Mouse (Mus musculus): Measurements from ENCODE around the gene Hspa8. TPM values are rescaled to one million over a fixed set of nuclear protein-coding genes. Genes with fewer than 3 reads are reported as not detected.
A peak's percentile ranks its signal among the peaks of the same experiment; 100 is the strongest.
"Not testable (repeated sequence)": the region's sequence is repeated elsewhere in the genome, so short reads cannot be mapped to it uniquely, and the experiment has no call there.

The Hspa8 gene
- polyA plus RNA-seq, 1 experiment from 2014 or later = 3,036 TPM

GRCm38 (mm10) chr9:40802533-40802875, 1.7 kb downstream of the Hspa8 start:
- peaks cover 27% of the 10 kb centered on the region for H3K4me1 ChIP-seq (ENCODE audit: control insufficient read depth, insufficient read depth, low read length)
- H3K4me3 ChIP-seq (ENCODE audit: low read length) = peak overlapping the region; percentile 97
- not testable (repeated sequence) for H3K27ac ChIP-seq (ENCODE audit: low read depth, low read length); H3K27me3 ChIP-seq (ENCODE audit: control insufficient read depth, insufficient read depth, low read length); ATAC-seq (ENCODE audit: low FRiP score, low TSS enrichment); H3K9me3 ChIP-seq (ENCODE audit: control insufficient read depth, low read length)
- H3K36me3 ChIP-seq (ENCODE audit: control insufficient read depth, insufficient read depth, low read length) = peaks cover 46% of the 10 kb centered on the region
- WGBS = 4% methylated on average over 8 of the region's 8 CpGs
- H3K4me2 ChIP-seq (replicated peaks; ENCODE audit: low read depth, low read length) = peak overlapping the region; percentile 62
- peak overlapping the region; percentile 100 for H3K9ac ChIP-seq (ENCODE audit: low read depth, low read length)

GRCm38 (mm10) chr9:40804576-40804975, 3.8 kb downstream of the Hspa8 start:
- H3K27me3 ChIP-seq (ENCODE audit: control insufficient read depth, insufficient read depth, low read length); H3K27ac ChIP-seq (ENCODE audit: low read depth, low read length); H3K4me3 ChIP-seq (ENCODE audit: low read length); H3K9me3 ChIP-seq (ENCODE audit: control insufficient read depth, low read length); H3K9ac ChIP-seq (ENCODE audit: low read depth, low read length); ATAC-seq (ENCODE audit: low FRiP score, low TSS enrichment): not testable (repeated sequence)
- H3K4me2 ChIP-seq (replicated peaks; ENCODE audit: low read depth, low read length) = peak overlapping the region; percentile 53; the same call in 1 of the 2 replicates
- H3K36me3 ChIP-seq (ENCODE audit: control insufficient read depth, insufficient read depth, low read length) = peaks cover 46% of the 10 kb centered on the region
- WGBS = 59% methylated on average over 3 of the region's 3 CpGs
- peaks cover 12% of the 10 kb centered on the region for H3K4me1 ChIP-seq (ENCODE audit: control insufficient read depth, insufficient read depth, low read length)

- ATAC-seq (ENCODE audit: low FRiP score, low TSS enrichment) = no peak
- peaks cover 46% of the 10 kb centered on the region for H3K36me3 ChIP-seq (ENCODE audit: control insufficient read depth, insufficient read depth, low read length)
- H3K27me3 ChIP-seq (ENCODE audit: control insufficient read depth, insufficient read depth, low read length) = no peaks in the 10 kb centered on the region
- peak overlapping the region; percentile 42; the same call in 1 of the 2 replicates for H3K9ac ChIP-seq (ENCODE audit: low read depth, low read length)
- H3K4me2 ChIP-seq (replicated peaks; ENCODE audit: low read depth, low read length) = peak overlapping the region; percentile 2; the same call in 1 of the 2 replicates
- peaks cover 12% of the 10 kb centered on the region; the same call in 1 of the 2 replicates for H3K4me1 ChIP-seq (ENCODE audit: control insufficient read depth, insufficient read depth, low read length)
- peak overlapping the region; percentile 0; the same call in 1 of the 2 replicates for H3K4me3 ChIP-seq (ENCODE audit: low read length)
- WGBS = 30% methylated on average over 2 of the region's 2 CpGs
- no peaks in the 10 kb centered on the region for H3K9me3 ChIP-seq (ENCODE audit: control insufficient read depth, low read length)
- H3K27ac ChIP-seq (ENCODE audit: low read depth, low read length) = no peak overlapping the region
These were observed 4.5 kb downstream of the Hspa8 start for GRCm38 (mm10) chr9:40805263-40805662.

GRCm38 (mm10) chr9:40806440-40807288, 5.9 kb downstream of the Hspa8 start:
- Histone ChIP-seq H3K27ac (ENCODE audit: low read depth, low read length) (peak overlapping the region; percentile 55; the same call in 1 of the 2 replicates), H3K4me2 (replicated peaks; ENCODE audit: low read depth, low read length) (no peak overlapping the region)

GRCm38 (mm10) chr9:40807289-40807920, 6.6 kb downstream of the Hspa8 start:
- 0 out of 2 replicates have a peak, but pooled peaks have one; percentile 14 for ATAC-seq (ENCODE audit: low FRiP score, low TSS enrichment)
- WGBS = 20% methylated on average over 11 of the region's 11 CpGs
- no peak overlapping the region for H3K4me3 ChIP-seq (ENCODE audit: low read length)

More at GRCm38 (mm10) chr9:40806440-40807288, 5.9 kb downstream of the Hspa8 start:
- peak; percentile 51; the same call in 1 of the 2 replicates for ATAC-seq (ENCODE audit: low FRiP score, low TSS enrichment)
- 25% methylated on average over 5 of the region's 5 CpGs for WGBS
- Histone ChIP-seq H3K9me3 (ENCODE audit: control insufficient read depth, low read length) (no peaks in the 10 kb centered on the region), H3K36me3 (ENCODE audit: control insufficient read depth, insufficient read depth, low read length) (peaks cover 46% of the 10 kb centered on the region), H3K4me1 (ENCODE audit: control insufficient read depth, insufficient read depth, low read length) (peaks cover 12% of the 10 kb centered on the region; the same call in 1 of the 2 replicates), H3K27me3 (ENCODE audit: control insufficient read depth, insufficient read depth, low read length) (no peaks in the 10 kb centered on the region), H3K9ac (ENCODE audit: low read depth, low read length) (no peak overlapping the region), H3K4me3 (ENCODE audit: low read length) (no peak overlapping the region)

GRCm38 (mm10) chr9:40808061-40808906, 7.5 kb downstream of the Hspa8 start:
- no peak overlapping the region for H3K4me2 ChIP-seq (replicated peaks; ENCODE audit: low read depth, low read length)
- H3K4me3 ChIP-seq (ENCODE audit: low read length) = no peak overlapping the region
- peaks cover 12% of the 10 kb centered on the region; the same call in 1 of the 2 replicates for H3K4me1 ChIP-seq (ENCODE audit: control insufficient read depth, insufficient read depth, low read length)
- no peak overlapping the region for H3K9ac ChIP-seq (ENCODE audit: low read depth, low read length)
- 40% methylated on average over 16 of the region's 16 CpGs for WGBS
- ATAC-seq (ENCODE audit: low FRiP score, low TSS enrichment) = peak; percentile 3; the same call in 1 of the 2 replicates
- 0 out of 2 replicates have a peak overlapping the region, but pooled peaks have one; percentile 26 for H3K27ac ChIP-seq (ENCODE audit: low read depth, low read length)
- H3K36me3 ChIP-seq (ENCODE audit: control insufficient read depth, insufficient read depth, low read length) = peaks cover 40% of the 10 kb centered on the region
- no peaks in the 10 kb centered on the region for H3K9me3 ChIP-seq (ENCODE audit: control insufficient read depth, low read length)
- no peaks in the 10 kb centered on the region for H3K27me3 ChIP-seq (ENCODE audit: control insufficient read depth, insufficient read depth, low read length)

More at GRCm38 (mm10) chr9:40807289-40807920, 6.6 kb downstream of the Hspa8 start:
- H3K9ac ChIP-seq (ENCODE audit: low read depth, low read length) = no peak overlapping the region
- H3K4me1 ChIP-seq (ENCODE audit: control insufficient read depth, insufficient read depth, low read length) = peaks cover 12% of the 10 kb centered on the region; the same call in 1 of the 2 replicates
- no peaks in the 10 kb centered on the region for H3K9me3 ChIP-seq (ENCODE audit: control insufficient read depth, low read length)
- peaks cover 45% of the 10 kb centered on the region for H3K36me3 ChIP-seq (ENCODE audit: control insufficient read depth, insufficient read depth, low read length)
- H3K4me2 ChIP-seq (replicated peaks; ENCODE audit: low read depth, low read length) = no peak overlapping the region
- peak overlapping the region; percentile 55; the same call in 1 of the 2 replicates for H3K27ac ChIP-seq (ENCODE audit: low read depth, low read length)
- no peaks in the 10 kb centered on the region for H3K27me3 ChIP-seq (ENCODE audit: control insufficient read depth, insufficient read depth, low read length)

- Histone ChIP-seq H3K4me3 (ENCODE audit: low read length) (no peak overlapping the region), H3K4me1 (ENCODE audit: control insufficient read depth, insufficient read depth, low read length) (peaks cover 7% of the 10 kb centered on the region; the same call in 1 of the 2 replicates), H3K36me3 (ENCODE audit: control insufficient read depth, insufficient read depth, low read length) (peaks cover 34% of the 10 kb centered on the region), H3K27ac (ENCODE audit: low read depth, low read length) (no peak overlapping the region), H3K9ac (ENCODE audit: low read depth, low read length) (no peak overlapping the region), H3K4me2 (replicated peaks; ENCODE audit: low read depth, low read length) (no peak overlapping the region), H3K9me3 (ENCODE audit: control insufficient read depth, low read length) (no peaks in the 10 kb centered on the region), H3K27me3 (ENCODE audit: control insufficient read depth, insufficient read depth, low read length) (no peaks in the 10 kb centered on the region)
- 69% methylated on average over 8 of the region's 8 CpGs for WGBS
- ATAC-seq (ENCODE audit: low FRiP score, low TSS enrichment) = no peak
These were observed 8.1 kb downstream of the Hspa8 start for GRCm38 (mm10) chr9:40808907-40809280.

- WGBS = 59% methylated on average over 2 of the region's 2 CpGs
- no peak for ATAC-seq (ENCODE audit: low FRiP score, low TSS enrichment)
- no peak overlapping the region for H3K4me3 ChIP-seq (ENCODE audit: low read length)
These were observed 11.1 kb downstream of the Hspa8 start for GRCm38 (mm10) chr9:40811860-40812259.

More at GRCm38 (mm10) chr9:40811860-40812259, 11.1 kb downstream of the Hspa8 start:
- Histone ChIP-seq H3K27ac (ENCODE audit: low read depth, low read length) (no peak overlapping the region), H3K4me2 (replicated peaks; ENCODE audit: low read depth, low read length) (no peak overlapping the region), H3K4me1 (ENCODE audit: control insufficient read depth, insufficient read depth, low read length) (peaks cover 2% of the 10 kb centered on the region; the same call in 1 of the 2 replicates), H3K9ac (ENCODE audit: low read depth, low read length) (no peak overlapping the region), H3K36me3 (ENCODE audit: control insufficient read depth, insufficient read depth, low read length) (peaks cover 4% of the 10 kb centered on the region), H3K27me3 (ENCODE audit: control insufficient read depth, insufficient read depth, low read length) (no peaks in the 10 kb centered on the region), H3K9me3 (ENCODE audit: control insufficient read depth, low read length) (no peaks in the 10 kb centered on the region)
